Mouse (Mus musculus) limb, embryonic 12.5 days (tissue): Measurements from ENCODE around the gene Hist1h4k. TPM values are rescaled to one million over a fixed set of nuclear protein-coding genes. Genes with fewer than 3 reads are reported as not detected.
A peak's percentile ranks its signal among the peaks of the same experiment; 100 is the strongest.
"Not testable (repeated sequence)": the region's sequence is repeated elsewhere in the genome, so short reads cannot be mapped to it uniquely, and the experiment has no call there.

Experiments used
- ATAC-seq: fragments of 200-750 bp; cut with Nextera tagmentation; 2 replicates; pipeline ENCODE4 v1.8.0; 2017; ENCODE audit warnings: low read depth, moderate TSS enrichment; ENCODE audit not compliant: insufficient number of reproducible peaks, insufficient read depth, low FRiP score, low TSS enrichment
- H3K27ac ChIP-seq: fragments of 300-500 bp; sonication (generic); 2 replicates; pipeline ENCODE4 v1.5.1; 2016; ENCODE audit warnings: mild to moderate bottlenecking, moderate library complexity
- H3K27me3 ChIP-seq: fragments of 300-500 bp; sonication (generic); 2 replicates; pipeline ENCODE4 v1.6.1; 2016; ENCODE audit warnings: mild to moderate bottlenecking, moderate library complexity
- H3K36me3 ChIP-seq: fragments of 300-500 bp; sonication (generic); 2 replicates; pipeline ENCODE4 v1.6.1; 2016; ENCODE audit warnings: mild to moderate bottlenecking, moderate library complexity
- H3K4me1 ChIP-seq: fragments of 300-500 bp; sonication (generic); replicated peaks from 2 replicates; pipeline ENCODE4 v1.6.1; 2016
- H3K4me2 ChIP-seq: fragments of 300-500 bp; sonication (generic); 2 replicates; pipeline ENCODE4 v1.6.1; 2016; ENCODE audit warnings: mild to moderate bottlenecking, moderate library complexity
- H3K4me3 ChIP-seq: fragments of 300-500 bp; sonication (generic); replicated peaks from 2 replicates; pipeline ENCODE4 v1.5.1; 2016; ENCODE audit warnings: mild to moderate bottlenecking
- H3K9ac ChIP-seq: fragments of 300-500 bp; sonication (generic); replicated peaks from 2 replicates; pipeline ENCODE4 v1.6.1; 2016; ENCODE audit warnings: mild to moderate bottlenecking, moderate library complexity
- H3K9me3 ChIP-seq: fragments of 300-500 bp; sonication (generic); 2 replicates; pipeline ENCODE4 v1.6.1; 2016; ENCODE audit warnings: mild to moderate bottlenecking, moderate library complexity
- WGBS: fragments of 180-500 bp; shearing (Covaris S2); methylation state at CpG from one replicate; pipeline ENCODE4 v1.1.7; 2016; 5-methylcytosine and 5-hydroxymethylcytosine counted together
- polyA plus RNA-seq: library from polyadenylated mRNA; unstranded; fragments of >200 nt; fragmentation: Nextera tagmentation; extraction: Ambion mirVana; gene quantifications from 2 replicates; pipeline ENCODE4 v1.2.1, GENCODE M21; 2016

Hist1h4k gene
- polyA plus RNA-seq, 1 experiment from 2014 or later: 11.3 TPM

GRCm38 (mm10) chr13:21729544-21729943 lies 20.8 kb downstream of the Hist1h4k start:
- Histone ChIP-seq H3K9me3 (no peaks in the 10 kb centered on the region), H3K9ac (no peak overlapping the region), H3K27ac (no peak overlapping the region), H3K4me1 (peaks cover 6% of the 10 kb centered on the region; the same call in 1 of the 2 replicates), H3K36me3 (no peaks in the 10 kb centered on the region), H3K27me3 (no peaks in the 10 kb centered on the region), H3K4me3 (no peak overlapping the region), H3K4me2 (no peak overlapping the region)
- no peak for ATAC-seq
- 54% methylated on average over 1 of the region's 1 CpGs for WGBS

GRCm38 (mm10) chr13:21727948-21728572 lies 22.2 kb downstream of the Hist1h4k start:
- peaks cover under 1% of the 10 kb centered on the region for H3K4me1 ChIP-seq
- 25% methylated on average over 11 of the region's 11 CpGs for WGBS

GRCm38 (mm10) chr13:21722993-21723836 lies 27.1 kb downstream of the Hist1h4k start:
- H3K4me1 ChIP-seq: peaks cover 22% of the 10 kb centered on the region
- H3K9ac ChIP-seq: no peak overlapping the region
- no peak for ATAC-seq
- no peak overlapping the region for H3K4me3 ChIP-seq
- no peaks in the 10 kb centered on the region for H3K27me3 ChIP-seq
- no peaks in the 10 kb centered on the region for H3K36me3 ChIP-seq
- H3K4me2 ChIP-seq: peak overlapping the region; percentile 61
- H3K9me3 ChIP-seq: no peaks in the 10 kb centered on the region
- peak overlapping the region; percentile 94 for H3K27ac ChIP-seq
- WGBS: 20% methylated on average over 5 of the region's 5 CpGs

More at GRCm38 (mm10) chr13:21727948-21728572, 22.2 kb downstream of the Hist1h4k start:
- Histone ChIP-seq H3K27me3 (no peaks in the 10 kb centered on the region), H3K27ac (no peak overlapping the region), H3K4me2 (no peak overlapping the region), H3K36me3 (no peaks in the 10 kb centered on the region), H3K9me3 (no peaks in the 10 kb centered on the region), H3K9ac (no peak overlapping the region), H3K4me3 (no peak overlapping the region)
- no peak for ATAC-seq

GRCm38 (mm10) chr13:21722373-21722925 lies 27.9 kb downstream of the Hist1h4k start:
- peak overlapping the region; percentile 94 for H3K27ac ChIP-seq
- ATAC-seq: no peak
- no peaks in the 10 kb centered on the region for H3K9me3 ChIP-seq
- H3K27me3 ChIP-seq: no peaks in the 10 kb centered on the region
- H3K4me3 ChIP-seq: peak overlapping the region; percentile 41
- peak overlapping the region; percentile 65 for H3K9ac ChIP-seq
- WGBS: 3% methylated on average over 11 of the region's 11 CpGs
- H3K4me1 ChIP-seq: peaks cover 23% of the 10 kb centered on the region
- H3K36me3 ChIP-seq: no peaks in the 10 kb centered on the region
- peak overlapping the region; percentile 61 for H3K4me2 ChIP-seq

- H3K4me2 ChIP-seq: peak within 1 kb of the TSS; percentile 61
- peak within 1 kb of the TSS; percentile 41 for H3K4me3 ChIP-seq
- not testable (repeated sequence) for H3K27me3 ChIP-seq, H3K36me3 ChIP-seq, H3K9me3 ChIP-seq
- peak; percentile 98 for ATAC-seq
- H3K4me1 ChIP-seq: peaks cover 23% of the 10 kb centered on the region
- H3K9ac ChIP-seq: peak within 1 kb of the TSS; percentile 65
- under 1% methylated on average over 37 of the region's 37 CpGs for WGBS
- peak within 1 kb of the TSS; percentile 94 for H3K27ac ChIP-seq
Measured at GRCm38 (mm10) chr13:21721757-21722372, 28.4 kb downstream of the Hist1h4k start, which contains the start of gene Hist1h2bm. Hist1h2bm (plus strand) TSS chr13:21722044.

- Histone ChIP-seq H3K4me1 (peaks cover 23% of the 10 kb centered on the region), H3K9ac (peak overlapping the region; percentile 65), H3K4me3 (peak overlapping the region; percentile 41), H3K27ac (peak overlapping the region; percentile 94), H3K4me2 (peak overlapping the region; percentile 61)
- WGBS: 3% methylated on average over 22 of the region's 44 CpGs
- H3K36me3 ChIP-seq, ATAC-seq, H3K27me3 ChIP-seq, H3K9me3 ChIP-seq: not testable (repeated sequence)
Measured at GRCm38 (mm10) chr13:21721107-21721756, 29.1 kb downstream of the Hist1h4k start.

GRCm38 (mm10) chr13:21718381-21719080 lies 31.8 kb downstream of the Hist1h4k start:
- 57% methylated on average over 4 of the region's 4 CpGs for WGBS
- Histone ChIP-seq H3K27ac (peak overlapping the region; percentile 95), H3K27me3 (no peaks in the 10 kb centered on the region), H3K4me3 (peak overlapping the region; percentile 50), H3K4me1 (peaks cover 30% of the 10 kb centered on the region), H3K4me2 (peak overlapping the region; percentile 70), H3K9me3 (no peaks in the 10 kb centered on the region), H3K36me3 (no peaks in the 10 kb centered on the region), H3K9ac (peak overlapping the region; percentile 80)
- no peak for ATAC-seq

GRCm38 (mm10) chr13:21717397-21718357 lies 32.6 kb downstream of the Hist1h4k start, which contains the start of gene Hist1h3h:
Hist1h3h (plus strand) TSS chr13:21717659.
- Histone ChIP-seq H3K4me2 (peak within 1 kb of the TSS; percentile 78), H3K4me3 (peak within 1 kb of the TSS; percentile 50), H3K9ac (peak within 1 kb of the TSS; percentile 80), H3K4me1 (peaks cover 27% of the 10 kb centered on the region), H3K27ac (peak within 1 kb of the TSS; percentile 97)
- ATAC-seq: peak; percentile 24; the same call in 1 of the 2 replicates
- H3K9me3 ChIP-seq, H3K27me3 ChIP-seq, H3K36me3 ChIP-seq: not testable (repeated sequence)
- under 1% methylated on average over 26 of the region's 56 CpGs for WGBS

- H3K36me3 ChIP-seq, H3K9me3 ChIP-seq, H3K27me3 ChIP-seq: not testable (repeated sequence)
- peaks cover 27% of the 10 kb centered on the region for H3K4me1 ChIP-seq
- peak overlapping the region; percentile 47 for H3K4me3 ChIP-seq
- ATAC-seq: 0 out of 2 replicates have a peak, but pooled peaks have one; percentile 6
- H3K4me2 ChIP-seq: peak overlapping the region; percentile 78
- H3K9ac ChIP-seq: peak overlapping the region; percentile 78
- H3K27ac ChIP-seq: peak overlapping the region; percentile 97
- 1% methylated on average over 15 of the region's 38 CpGs for WGBS
Measured at GRCm38 (mm10) chr13:21716540-21717391, 33.5 kb downstream of the Hist1h4k start.
